Mouse (Mus musculus): ENCODE measurements around the gene Sfrp4.

GRCm38 (mm10) chr13:19674601-19675000 lies 51.7 kb downstream of the Sfrp4 start:
- TF ChIP-seq CTCF (IDR thresholded peaks at IDR 0.05) (no peak), EP300 (IDR thresholded peaks at IDR 0.05) (no peak)
